Mouse (Mus musculus) cortical plate, adult 2 months (tissue): ENCODE measurements around the gene Snrnp200.

Source experiments
- CTCF ChIP-seq: fragments of 200-500 bp; IDR thresholded peaks from 2 replicates; pipeline ENCODE4 v1.5.1; 2011; ENCODE audit warnings: mild to moderate bottlenecking, control low read depth, low read length; ENCODE audit not compliant: insufficient read depth; ENCODE audit errors: extremely low read depth
- POLR2A ChIP-seq: fragments of 200-500 bp; IDR thresholded peaks from 2 replicates; pipeline ENCODE4 v1.6.1; 2011; ENCODE audit warnings: mild to moderate bottlenecking, low read length, control low read depth; ENCODE audit not compliant: insufficient read depth; ENCODE audit errors: extremely low read depth

- TF ChIP-seq CTCF (no peak), POLR2A (no peak)
These were observed 54.3 kb downstream of the Snrnp200 start for GRCm38 (mm10) chr2:127262480-127262879.
